Mouse (Mus musculus) lung, postnatal 4 days (tissue): ENCODE results near the gene Gcn1l1.

Experiments used
- DNase-seq, 2 experiments: peaks; one replicate each; pipeline ENCODE4 v3.0.0; 2021

Gene Gcn1l1

DNA sequence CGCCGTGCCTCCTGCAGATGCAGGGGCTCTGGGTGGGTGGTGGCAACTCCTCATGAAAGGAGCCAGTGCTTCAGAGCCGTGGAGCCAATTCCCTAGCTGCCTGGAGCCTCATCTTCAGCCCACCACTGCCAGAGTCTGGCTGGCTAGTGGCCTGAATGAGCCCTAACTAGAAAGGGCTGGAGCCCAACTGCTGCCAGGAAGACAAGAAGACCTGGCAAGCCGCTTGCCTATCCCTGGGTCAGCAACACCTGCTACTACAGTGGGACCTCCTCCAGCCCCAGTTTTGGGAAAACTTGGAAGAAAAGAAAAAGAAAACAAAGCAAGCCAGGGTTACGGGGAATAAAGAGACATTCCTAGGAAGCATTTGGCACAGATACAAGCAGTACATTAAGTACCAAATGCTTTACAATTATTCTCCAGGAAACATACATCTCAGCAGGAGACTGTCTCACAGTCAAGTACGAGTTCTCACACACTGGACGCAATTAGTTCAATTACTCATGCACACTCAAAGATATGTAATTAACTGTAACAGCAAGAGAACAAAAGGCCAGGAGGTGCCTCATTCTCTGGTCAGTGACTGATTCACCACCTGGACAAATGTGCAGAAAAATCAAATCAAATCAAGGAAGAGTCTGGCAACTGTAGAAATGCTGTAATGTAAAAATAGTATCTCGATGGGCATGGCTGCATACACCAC lies 101.5 kb downstream of the Gcn1l1 start:
- no peak for DNase-seq

DNA sequence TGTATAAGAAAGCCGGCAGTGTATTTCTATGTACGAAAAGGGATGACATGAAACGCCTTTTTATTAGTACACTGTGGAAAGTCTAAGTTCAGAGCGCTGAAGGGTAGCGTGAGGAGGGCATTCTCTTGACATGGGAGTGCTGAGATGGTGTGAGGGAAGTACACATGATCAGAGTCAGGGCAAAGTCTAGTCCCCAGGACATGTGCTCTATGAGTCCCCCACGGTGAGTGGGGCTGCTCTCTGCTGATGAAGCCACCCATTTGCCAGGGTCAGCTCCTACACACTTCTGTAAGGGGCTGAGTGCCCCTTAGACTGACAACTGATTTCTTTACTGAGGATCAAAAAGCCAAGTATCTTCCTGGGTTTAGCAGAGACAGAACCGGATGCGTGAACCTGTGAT lies 102.2 kb downstream of the Gcn1l1 start:
- DNase-seq: no peak

DNA sequence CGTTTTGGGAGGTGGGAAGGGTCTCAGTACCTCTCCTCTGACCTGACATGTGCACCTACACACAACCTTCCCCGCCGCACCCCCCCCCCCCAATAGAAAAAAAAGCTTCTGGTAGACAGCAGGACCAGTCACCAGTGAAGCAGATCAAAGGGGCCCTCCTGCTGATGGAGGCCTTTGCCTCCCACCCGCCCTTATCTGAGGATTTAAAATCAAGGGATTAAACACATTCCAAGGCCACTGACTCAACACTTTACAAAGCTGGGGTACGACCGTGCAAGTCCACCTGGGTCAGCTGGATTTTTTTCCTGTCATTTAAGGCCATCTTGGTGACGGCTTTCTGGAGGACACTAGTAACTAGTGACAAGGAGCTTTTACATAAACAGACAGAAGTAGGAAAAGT lies 102.8 kb downstream of the Gcn1l1 start:
- no peak for DNase-seq

DNA sequence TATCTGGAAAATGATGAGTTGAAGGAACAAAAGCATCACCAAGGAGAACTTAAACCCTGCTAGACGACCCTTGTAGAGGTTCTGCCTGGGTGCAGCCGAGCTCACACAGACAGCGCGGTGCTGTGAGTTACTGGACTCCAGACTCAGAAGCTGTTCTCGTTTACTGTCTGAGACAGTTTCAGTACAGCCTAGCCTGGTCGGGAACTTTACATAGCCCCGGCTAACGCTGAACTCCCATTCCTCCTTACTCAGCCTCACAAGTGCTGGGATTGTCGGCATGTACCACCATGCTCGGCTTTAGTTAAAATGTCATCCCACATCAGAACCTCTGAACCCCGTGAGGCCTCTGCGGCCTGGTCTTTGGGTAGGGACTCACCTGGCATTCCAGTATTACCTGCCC lies 103.9 kb downstream of the Gcn1l1 start:
- no peak for DNase-seq

DNA sequence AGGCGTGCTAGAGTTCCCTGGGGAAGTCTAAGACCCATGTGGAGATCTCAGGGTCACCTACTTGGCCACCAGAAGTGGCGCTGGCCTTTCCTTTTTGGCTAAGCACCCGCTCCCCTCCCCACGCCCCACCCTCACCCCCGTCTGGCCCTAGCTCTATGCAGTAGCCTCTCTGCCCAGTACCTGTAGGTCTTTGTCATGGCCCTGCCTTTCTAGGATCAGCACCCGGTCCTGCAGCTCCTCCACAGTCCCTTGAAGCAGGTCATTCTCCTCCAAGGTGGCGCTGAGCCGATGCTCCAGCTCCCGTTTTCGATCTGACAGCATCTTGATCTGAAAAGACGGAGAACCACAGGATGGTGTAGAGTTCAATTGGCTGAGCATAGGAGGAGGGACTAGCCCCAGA lies 104.9 kb downstream of the Gcn1l1 start:
- no peak for DNase-seq

- DNase-seq: no peak
Observed at GRCm38 (mm10) chr5:115670406-115670805, 105.4 kb downstream of the Gcn1l1 start.

GRCm38 (mm10) chr5:115671846-115672245 lies 106.8 kb downstream of the Gcn1l1 start:
- no peak for DNase-seq
